Mouse (Mus musculus): ENCODE measurements at regions not wholly inside any gene's neighbourhood (a gene's known extent, or its start where the extent isn't known, plus 50 kb on each side); places are given as distances from the start of the nearest gene placed in this dataset.
A peak's percentile ranks its signal among the peaks of the same experiment; 100 is the strongest.

GRCm38 (mm10) chr5:119467346-119468085, 203.0 kb upstream of the Tbx3 start:
- DNase-seq (ENCODE audit: extremely low spot score, low read depth, low spot score): no peak

- no peak for DNase-seq (ENCODE audit: extremely low spot score, low read depth, low spot score)
Measured at GRCm38 (mm10) chr5:119477926-119478325, 192.5 kb upstream of the Tbx3 start.

DNA sequence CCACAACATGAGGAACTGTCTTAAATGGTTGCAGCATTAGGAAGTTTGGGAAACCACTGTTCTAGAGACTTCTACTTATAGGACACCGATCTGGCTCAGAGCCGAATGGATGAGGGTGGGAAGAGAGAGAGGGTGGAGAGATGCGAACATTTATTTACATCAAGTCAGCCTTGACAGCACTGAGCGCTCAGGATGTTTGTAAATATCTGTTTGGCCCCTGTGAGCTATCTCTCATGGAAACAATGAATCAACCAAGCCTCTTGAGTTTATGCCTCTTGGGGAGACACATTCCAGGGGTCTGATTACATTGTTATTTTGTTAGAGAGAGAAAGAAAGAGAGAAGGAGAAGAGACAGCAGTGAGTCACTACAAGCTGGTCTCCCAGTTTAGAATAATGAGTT, 192.1 kb upstream of the Tbx3 start:
- no peak for DNase-seq (ENCODE audit: extremely low spot score, low read depth, low spot score)

GRCm38 (mm10) chr5:119480191-119481190, 190.0 kb upstream of the Tbx3 start:
- DNase-seq (ENCODE audit: extremely low spot score, low read depth, low spot score): peak; percentile 54

- no peak for DNase-seq (ENCODE audit: extremely low spot score, low read depth, low spot score)
Measured at GRCm38 (mm10) chr5:119483706-119484105, 186.8 kb upstream of the Tbx3 start.

DNA sequence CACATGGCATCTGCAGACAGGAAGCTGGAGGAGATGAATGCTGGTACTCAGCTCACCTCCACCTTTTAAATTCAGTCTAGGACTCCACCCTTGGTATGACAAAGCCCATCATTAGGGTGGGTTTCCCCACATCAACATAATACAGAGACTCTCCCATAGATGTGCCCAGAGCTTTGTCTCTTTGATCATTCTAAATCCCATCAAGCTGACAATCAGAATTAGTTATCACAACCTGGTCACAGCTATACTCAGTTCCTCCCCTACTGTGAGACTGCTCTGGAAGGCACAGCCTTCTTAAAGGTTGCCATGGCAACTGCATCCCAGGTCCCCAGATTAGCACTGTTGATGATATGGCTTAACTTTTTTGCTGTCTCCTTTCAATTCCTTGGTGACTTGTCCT, 184.3 kb upstream of the Tbx3 start:
- no peak for DNase-seq (ENCODE audit: extremely low spot score, low read depth, low spot score)

- DNase-seq (ENCODE audit: extremely low spot score, low read depth, low spot score): no peak
Measured at GRCm38 (mm10) chr5:119487184-119487583, 183.3 kb upstream of the Tbx3 start.

DNA sequence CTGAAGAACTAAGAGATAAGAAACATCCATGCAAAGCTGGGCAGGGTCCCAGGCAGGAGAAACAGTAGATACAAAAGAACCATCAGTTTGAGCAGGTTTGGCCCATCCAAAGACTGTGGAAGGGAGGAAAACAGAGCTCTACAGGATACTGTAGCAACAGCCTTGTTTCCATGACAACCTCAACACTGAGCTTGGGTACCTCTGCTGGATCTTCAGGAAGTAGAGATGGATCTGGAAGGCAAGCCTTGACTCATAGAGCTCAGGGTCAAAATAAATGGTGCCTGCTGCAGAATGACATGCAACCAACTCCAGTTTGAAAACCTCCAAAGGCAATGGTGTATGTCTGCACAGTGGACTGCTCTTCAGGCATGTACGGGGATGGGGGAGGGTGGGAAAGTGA, 173.0 kb upstream of the Tbx3 start:
- no peak for DNase-seq (ENCODE audit: extremely low spot score, low read depth, low spot score)

DNA sequence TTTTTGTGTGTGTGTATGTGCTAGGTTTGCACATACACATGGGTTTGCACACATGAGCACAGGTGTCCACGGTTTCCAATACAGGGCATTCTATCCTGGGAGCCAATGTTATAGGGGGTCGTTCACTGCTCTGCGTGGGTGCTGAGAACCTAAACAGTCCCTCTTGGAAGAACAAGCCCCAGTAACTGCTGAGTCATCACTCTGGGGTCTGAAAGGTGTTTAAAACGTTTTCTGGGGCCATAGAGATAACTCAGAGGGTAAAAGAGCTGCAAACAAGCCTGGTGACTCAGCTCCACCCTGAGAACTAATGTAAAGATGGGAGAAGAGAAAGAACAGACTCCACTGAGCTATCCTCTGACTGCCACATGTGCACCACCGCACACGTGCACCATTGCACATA, 172.0 kb upstream of the Tbx3 start:
- DNase-seq (ENCODE audit: extremely low spot score, low read depth, low spot score): no peak

- DNase-seq (ENCODE audit: extremely low spot score, low read depth, low spot score): no peak
Measured at GRCm38 (mm10) chr5:119507709-119508108, 162.8 kb upstream of the Tbx3 start.

GRCm38 (mm10) chr5:119518506-119519252, 151.8 kb upstream of the Tbx3 start:
- no peak for DNase-seq (ENCODE audit: extremely low spot score, low read depth, low spot score)

GRCm38 (mm10) chr5:119524171-119524570, 146.3 kb upstream of the Tbx3 start:
- DNase-seq (ENCODE audit: extremely low spot score, low read depth, low spot score): no peak

DNA sequence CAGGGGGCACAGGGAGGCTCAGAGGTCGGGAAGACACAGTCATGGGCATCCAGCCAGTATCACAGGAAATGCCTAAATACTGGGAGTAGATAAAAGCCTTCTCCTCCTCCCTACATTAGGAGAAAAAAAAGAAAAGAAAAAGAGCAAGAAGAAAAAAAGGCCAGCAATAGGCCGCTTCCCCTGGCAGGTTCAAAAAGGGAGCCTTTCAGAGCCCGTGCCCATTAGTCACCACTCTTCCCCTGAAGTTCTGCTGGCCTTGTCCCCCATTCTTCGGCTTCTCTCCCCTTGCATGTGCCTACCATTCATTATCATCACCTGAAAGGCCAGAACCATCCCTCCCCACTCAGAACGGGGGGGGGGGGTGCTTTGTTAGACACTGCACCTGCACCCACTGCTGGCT, 144.5 kb upstream of the Tbx3 start:
- DNase-seq (ENCODE audit: extremely low spot score, low read depth, low spot score): no peak

GRCm38 (mm10) chr5:119530009-119530408, 140.5 kb upstream of the Tbx3 start:
- peak; percentile 69 for DNase-seq (ENCODE audit: extremely low spot score, low read depth, low spot score)

DNA sequence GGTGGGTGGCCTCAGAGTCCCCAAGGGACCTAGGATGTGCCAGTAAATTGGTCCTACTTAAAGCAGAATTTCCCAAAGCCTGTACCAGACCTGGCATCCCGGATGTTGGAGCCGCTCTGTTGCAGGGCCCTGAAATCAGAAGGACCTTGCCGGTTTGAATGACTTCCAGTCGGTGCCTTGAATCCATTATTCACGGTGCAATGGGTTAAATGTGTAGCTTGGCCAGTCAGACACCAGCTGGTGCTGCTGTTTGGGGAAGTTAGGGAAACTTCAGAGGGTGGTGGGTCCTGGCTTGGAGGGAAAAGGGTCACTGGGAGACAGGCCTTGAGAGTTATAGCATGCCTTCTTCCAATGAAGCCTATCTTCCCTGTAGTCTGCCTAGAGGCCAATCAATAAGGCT, 135.5 kb upstream of the Tbx3 start:
- no peak for DNase-seq (ENCODE audit: extremely low spot score, low read depth, low spot score)

DNA sequence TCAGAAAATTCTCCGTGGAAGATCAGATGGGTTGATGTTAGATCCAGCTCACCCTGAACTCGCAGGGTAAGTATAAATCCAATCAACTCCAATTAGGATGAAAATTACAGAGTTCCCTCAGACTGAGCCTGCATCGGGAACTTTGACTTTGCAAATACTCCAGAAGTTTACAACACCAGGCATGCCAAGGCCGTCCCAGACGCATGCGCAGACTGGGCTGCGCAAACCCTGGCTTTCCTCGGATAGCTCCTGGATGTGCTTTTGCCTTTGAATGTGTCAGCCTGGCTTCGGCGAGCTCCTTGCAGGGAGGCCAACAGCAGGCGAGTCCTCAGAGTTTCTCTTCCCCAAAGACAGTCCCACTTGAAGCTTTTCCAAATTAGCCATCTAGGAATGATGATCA, 127.6 kb upstream of the Tbx3 start:
- no peak for DNase-seq (ENCODE audit: extremely low spot score, low read depth, low spot score)

GRCm38 (mm10) chr5:119543716-119544115, 126.8 kb upstream of the Tbx3 start:
- no peak for DNase-seq (ENCODE audit: extremely low spot score, low read depth, low spot score)

DNA sequence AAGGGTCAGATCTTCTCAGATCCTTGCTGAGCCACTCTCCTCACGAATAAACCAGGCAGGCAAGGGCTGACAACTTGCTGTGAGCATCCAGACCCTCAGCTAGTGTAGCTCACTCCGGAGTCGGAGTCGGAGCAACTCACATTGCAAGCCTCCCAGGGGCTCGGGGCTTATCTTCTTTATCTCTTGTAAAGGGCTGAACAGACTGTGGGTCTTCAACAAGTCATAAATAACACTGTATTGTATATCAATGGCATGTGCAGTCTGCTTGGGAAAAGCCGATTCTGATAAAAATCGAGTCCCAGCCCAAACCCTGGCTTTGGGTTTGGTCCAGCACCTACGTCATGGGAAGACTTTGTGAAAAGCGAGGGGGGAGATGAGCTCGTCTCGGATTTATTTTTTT, 125.8 kb upstream of the Tbx3 start:
- no peak for DNase-seq (ENCODE audit: extremely low spot score, low read depth, low spot score)

DNA sequence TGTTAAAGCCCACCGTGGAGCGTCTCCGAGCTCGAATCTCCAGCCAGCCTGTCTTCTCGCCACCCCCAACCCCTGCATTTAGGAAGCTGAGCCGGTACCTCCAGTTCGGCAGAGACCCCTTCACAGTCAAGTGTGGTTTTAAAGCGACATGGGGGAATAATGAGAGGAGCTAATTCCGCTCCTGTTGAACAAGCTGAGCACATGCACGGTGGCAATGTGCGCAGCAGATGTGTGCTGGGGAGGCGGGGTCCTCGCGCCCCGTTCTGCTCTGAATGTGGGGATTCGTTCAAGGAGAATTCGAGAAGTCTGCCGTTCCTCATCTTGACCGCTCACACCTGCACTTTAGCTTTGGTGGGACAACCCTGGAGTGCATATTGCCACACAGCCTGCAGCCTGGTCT, 123.4 kb upstream of the Tbx3 start:
- no peak for DNase-seq (ENCODE audit: extremely low spot score, low read depth, low spot score)

- DNase-seq (ENCODE audit: extremely low spot score, low read depth, low spot score): no peak
Measured at GRCm38 (mm10) chr5:119550916-119551315, 119.6 kb upstream of the Tbx3 start.

- no peak for DNase-seq (ENCODE audit: extremely low spot score, low read depth, low spot score)
Measured at GRCm38 (mm10) chr5:119553469-119553868, 117.0 kb upstream of the Tbx3 start.

All from hindlimb bud, embryonic 11.5 days (tissue).